13 mouse cellular contexts compared by ENCODE assay signal in genomic region chr13:60044876-60045275, GRCm38 (mm10).
DNase-seq lines count a peak whose midpoint lies in the region; ATAC-seq and TF ChIP-seq lines count a peak whose summit lies in the region.
"Had no signal": no experiment of that assay in that cellular context is flagged by ENCODE, and none has a peak within 500 bp of the region (broad histone marks: within the 10 kb centered on the region; RNA-seq: fewer than 3 reads in every experiment).

No protein-coding gene starts in this region.

- no peak for ATAC-seq in heart, embryonic 13.5 days (ENCODE audit: extremely low read depth, insufficient number of reproducible peaks, low FRiP score, low TSS enrichment)
- ATAC-seq in lung, postnatal 0 days, result peak; percentile 16; the same call in 1 of the 2 replicates
- no peak for ATAC-seq in embryonic facial prominence, embryonic 13.5 days (ENCODE audit: insufficient number of reproducible peaks, insufficient read depth, low FRiP score, low TSS enrichment, low read depth)
- no peak for ATAC-seq in stomach, postnatal 0 days (ENCODE audit: low FRiP score, low TSS enrichment)

- H3K9me3 ChIP-seq in heart, embryonic 13.5 days, result no peaks in the 10 kb centered on the region
- no peaks in the 10 kb centered on the region for H3K9me3 ChIP-seq in lung, postnatal 0 days (ENCODE audit: low read length)
- no peaks in the 10 kb centered on the region for H3K9me3 ChIP-seq in embryonic facial prominence, embryonic 13.5 days
- no peaks in the 10 kb centered on the region for H3K9me3 ChIP-seq in stomach, postnatal 0 days (ENCODE audit: control insufficient read depth, low read length)
- H3K9me3 ChIP-seq: lung, embryonic 15.5 days; neural tube, embryonic 12.5 days had no signal

- TF ChIP-seq EP300 in lung, postnatal 0 days (IDR thresholded peaks at IDR 0.05), result no peak
- TF ChIP-seq EP300 in stomach, postnatal 0 days (optimal IDR thresholded peaks at IDR 0.05), result no peak

- WGBS in heart, embryonic 13.5 days, result 23% methylated on average over 6 of the region's 6 CpGs
- 37% methylated on average over 6 of the region's 6 CpGs for WGBS in lung, postnatal 0 days
- WGBS in embryonic facial prominence, embryonic 13.5 days, result 31% methylated on average over 6 of the region's 6 CpGs
- 46% methylated on average over 6 of the region's 6 CpGs for WGBS in stomach, postnatal 0 days

- no peak overlapping the region for H3K4me3 ChIP-seq in heart, embryonic 13.5 days
- no peak overlapping the region for H3K4me3 ChIP-seq in lung, postnatal 0 days (ENCODE audit: low read depth, low read length)
- no peak overlapping the region for H3K4me3 ChIP-seq in embryonic facial prominence, embryonic 13.5 days
- no peak overlapping the region for H3K4me3 ChIP-seq in stomach, postnatal 0 days (ENCODE audit: low read depth, low read length)
- H3K4me3 ChIP-seq: erythroblast, embryonic 14.5 days; lung, embryonic 15.5 days; neural tube, embryonic 12.5 days had no signal

- no peaks in the 10 kb centered on the region for H3K36me3 ChIP-seq in heart, embryonic 13.5 days
- H3K36me3 ChIP-seq in lung, postnatal 0 days (ENCODE audit: insufficient read depth, low read length), result no peaks in the 10 kb centered on the region
- H3K36me3 ChIP-seq in embryonic facial prominence, embryonic 13.5 days, result no peaks in the 10 kb centered on the region
- no peaks in the 10 kb centered on the region for H3K36me3 ChIP-seq in stomach, postnatal 0 days (ENCODE audit: control insufficient read depth, insufficient read depth, low read length)
- H3K36me3 ChIP-seq: lung, embryonic 15.5 days; neural tube, embryonic 12.5 days had no signal

- H3K4me1 ChIP-seq in heart, embryonic 13.5 days, result peaks cover 42% of the 10 kb centered on the region
- no peaks in the 10 kb centered on the region for H3K4me1 ChIP-seq in lung, postnatal 0 days (ENCODE audit: insufficient read depth, low read depth, low read length)
- H3K4me1 ChIP-seq in embryonic facial prominence, embryonic 13.5 days, result peaks cover 59% of the 10 kb centered on the region
- 0 out of 2 replicates have a peak, but pooled peaks cover 2% of the 10 kb centered on the region for H3K4me1 ChIP-seq in stomach, postnatal 0 days (replicated peaks; ENCODE audit: control insufficient read depth, insufficient read depth)

- H3K27me3 ChIP-seq in heart, embryonic 13.5 days (replicated peaks), result no peaks in the 10 kb centered on the region
- H3K27me3 ChIP-seq in lung, postnatal 0 days (replicated peaks; ENCODE audit: insufficient read depth, low read length), result no peaks in the 10 kb centered on the region
- H3K27me3 ChIP-seq in embryonic facial prominence, embryonic 13.5 days, result no peaks in the 10 kb centered on the region
- H3K27me3 ChIP-seq in stomach, postnatal 0 days (ENCODE audit: control insufficient read depth, insufficient read depth, low read length), result no peaks in the 10 kb centered on the region
- H3K27me3 ChIP-seq: lung, embryonic 15.5 days; neural tube, embryonic 12.5 days had no signal

- no peak for DNase-seq in heart, adult 11 months
- DNase-seq in lung, postnatal 0 days (ENCODE audit: low spot score), result peak; percentile 45
- DNase-seq in lung, adult 18-20 months, result no peak
- peak; percentile 41 for DNase-seq in forelimb bud, embryonic 11.5 days (ENCODE audit: low read depth, low spot score)
- DNase-seq in cerebellum, adult 9-11 months, result no peak
- DNase-seq in stomach, postnatal 0 days (ENCODE audit: low spot score), result no peak
- DNase-seq: cerebellum, postnatal 36 days had no signal

- no peak overlapping the region for H3K9ac ChIP-seq in heart, embryonic 13.5 days
- no peak overlapping the region for H3K9ac ChIP-seq in lung, postnatal 0 days (replicated peaks; ENCODE audit: low read depth)
- H3K9ac ChIP-seq in embryonic facial prominence, embryonic 13.5 days, result no peak overlapping the region; the same call in 1 of the 2 replicates
- no peak overlapping the region for H3K9ac ChIP-seq in stomach, postnatal 0 days (ENCODE audit: low read length)
- H3K9ac ChIP-seq: lung, embryonic 15.5 days; neural tube, embryonic 12.5 days had no signal

- 0 out of 2 replicates have a peak overlapping the region, but pooled peaks have one; percentile 21 for H3K27ac ChIP-seq in heart, embryonic 13.5 days (replicated peaks)
- H3K27ac ChIP-seq in lung, postnatal 0 days (ENCODE audit: low read length), result no peak overlapping the region
- H3K27ac ChIP-seq in embryonic facial prominence, embryonic 13.5 days, result peak overlapping the region; percentile 18; the same call in 1 of the 2 replicates
- H3K27ac ChIP-seq in stomach, postnatal 0 days (replicated peaks), result no peak overlapping the region
- H3K27ac ChIP-seq: kidney, postnatal 0 days; lung, embryonic 15.5 days; neural tube, embryonic 12.5 days had no signal

- H3K4me2 ChIP-seq in heart, embryonic 13.5 days, result peak overlapping the region; percentile 13
- no peak overlapping the region for H3K4me2 ChIP-seq in lung, postnatal 0 days (replicated peaks; ENCODE audit: low read depth, low read length)
- H3K4me2 ChIP-seq in embryonic facial prominence, embryonic 13.5 days, result no peak overlapping the region
- no peak overlapping the region for H3K4me2 ChIP-seq in stomach, postnatal 0 days (replicated peaks; ENCODE audit: low read depth)
- H3K4me2 ChIP-seq: lung, embryonic 15.5 days; neural tube, embryonic 12.5 days had no signal

- no peak for TF ChIP-seq CTCF in lung, postnatal 0 days (IDR thresholded peaks at IDR 0.05)
- TF ChIP-seq CTCF in stomach, postnatal 0 days (IDR thresholded peaks at IDR 0.05; ENCODE audit: low read depth), result no peak

Comparison
In these comparisons a context has a peak if more than half of its experiments do, and no peak if none do; other contexts are left out.
1. DNase-seq: peak in lung, postnatal 0 days (single experiment) and forelimb bud, embryonic 11.5 days (single experiment); none in heart, adult 11 months (single experiment), lung, adult 18-20 months (0 of 2), cerebellum, adult 9-11 months (single experiment) and stomach, postnatal 0 days (single experiment).
2. H3K27ac ChIP-seq: peak in heart, embryonic 13.5 days (single experiment) and embryonic facial prominence, embryonic 13.5 days (single experiment); none in lung, postnatal 0 days (single experiment) and stomach, postnatal 0 days (single experiment).